Mouse (Mus musculus) left cerebral cortex, adult 18-20 months (tissue): ENCODE measurements around the gene Popdc3. TPM values are rescaled to one million over a fixed set of nuclear protein-coding genes. Genes with fewer than 3 reads are reported as not detected.
"Not testable (repeated sequence)": the region's sequence is repeated elsewhere in the genome, so short reads cannot be mapped to it uniquely, and the experiment has no call there.

ENCODE experiments used
- DNase-seq, 2 experiments: peaks; one replicate each; pipeline ENCODE4 v3.0.0; 2021 to 2022; ENCODE audit warnings: low spot score in 2 of 2, mixed read lengths in 1 of 2
- total RNA-seq, 2 experiments: library from RNA; stranded (reverse); gene quantifications; 2 replicates each; pipeline ENCODE4 v1.2.3; 2021

Popdc3 gene
- total RNA-seq, 2 experiments from 2014 or later, result 0.89 to 1.2 TPM

GRCm38 (mm10) chr10:45193330-45194310, 15.7 kb downstream of the Popdc3 start:
- DNase-seq, result no peak

GRCm38 (mm10) chr10:45194531-45194930, 16.6 kb downstream of the Popdc3 start:
- DNase-seq, result no peak

GRCm38 (mm10) chr10:45204582-45204981, 26.7 kb downstream of the Popdc3 start:
- no peak for DNase-seq

GRCm38 (mm10) chr10:45210201-45210600, 32.3 kb downstream of the Popdc3 start:
- DNase-seq, result no peak

- DNase-seq, result no peak
Measured at GRCm38 (mm10) chr10:45216676-45217075, 38.8 kb downstream of the Popdc3 start.

- no peak for DNase-seq
Measured at GRCm38 (mm10) chr10:45229954-45230353, 52.1 kb downstream of the Popdc3 start.

GRCm38 (mm10) chr10:45233351-45233750, 55.5 kb downstream of the Popdc3 start:
- DNase-seq, result no peak

- DNase-seq, result no peak
Measured at GRCm38 (mm10) chr10:45236304-45236703, 58.4 kb downstream of the Popdc3 start.

GRCm38 (mm10) chr10:45237492-45237891, 59.6 kb downstream of the Popdc3 start:
- DNase-seq, result no peak

GRCm38 (mm10) chr10:45260477-45260876, 82.6 kb downstream of the Popdc3 start:
- DNase-seq, result no peak

- DNase-seq, result no peak
Measured at GRCm38 (mm10) chr10:45262126-45262525, 84.2 kb downstream of the Popdc3 start.

GRCm38 (mm10) chr10:45276499-45276898, 98.6 kb downstream of the Popdc3 start:
- DNase-seq, result no peak

- DNase-seq, result no peak
Measured at GRCm38 (mm10) chr10:45276995-45277394, 99.1 kb downstream of the Popdc3 start.

- no peak for DNase-seq
Measured at GRCm38 (mm10) chr10:45285651-45286050, 107.8 kb downstream of the Popdc3 start.

- DNase-seq, result no peak
Measured at GRCm38 (mm10) chr10:45288351-45288750, 110.5 kb downstream of the Popdc3 start.

GRCm38 (mm10) chr10:45289218-45290105, 111.6 kb downstream of the Popdc3 start:
- DNase-seq, result peak in 1 of 2 experiments; percentile 12

GRCm38 (mm10) chr10:45290618-45291017, 112.7 kb downstream of the Popdc3 start:
- no peak for DNase-seq

GRCm38 (mm10) chr10:45292159-45292558, 114.3 kb downstream of the Popdc3 start:
- not testable (repeated sequence) for DNase-seq

- no peak for DNase-seq
Measured at GRCm38 (mm10) chr10:45295093-45295492, 117.2 kb downstream of the Popdc3 start.

- no peak for DNase-seq
Measured at GRCm38 (mm10) chr10:45298503-45298902, 120.6 kb downstream of the Popdc3 start.

- DNase-seq, result no peak
Measured at GRCm38 (mm10) chr10:45299509-45299908, 121.6 kb downstream of the Popdc3 start.
